Mouse (Mus musculus): ENCODE data around the gene Sgms2. TPM values are rescaled to one million over a fixed set of nuclear protein-coding genes. Genes with fewer than 3 reads are reported as not detected.

The Sgms2 gene
- total and polyA plus RNA-seq, 3 experiments = not detected

GRCm38 (mm10) chr3:131483650-131484049 is 7.6 kb downstream of the Sgms2 start:
- H3K4me1 ChIP-seq (ENCODE audit: control insufficient read depth in 1 of 2, insufficient read depth in 2 of 2, low read length in 2 of 2) = no peaks in the 10 kb centered on the region
- DNase-seq (ENCODE audit: low read depth, low spot score) = no peak
- H3K27ac ChIP-seq (ENCODE audit: control insufficient read depth, low read depth, low read length) = no peak overlapping the region
- TF ChIP-seq MAFK (IDR thresholded peaks at IDR 0.05; ENCODE audit: borderline replicate concordance, low read depth, low read length) (no peak), POLR2A (IDR thresholded peaks at IDR 0.05; ENCODE audit: control insufficient read depth in 1 of 2, insufficient read depth in 1 of 2, low read depth in 1 of 2, low read length in 2 of 2, poor library complexity in 1 of 2) (no peak), ELF1 (IDR thresholded peaks at IDR 0.05; ENCODE audit: low read depth, low read length) (no peak), POLR2AphosphoS5 (IDR thresholded peaks at IDR 0.05; ENCODE audit: borderline replicate concordance, low read depth, low read length) (no peak), GABPA (IDR thresholded peaks at IDR 0.05; ENCODE audit: low read depth, low read length) (no peak), SIN3A (IDR thresholded peaks at IDR 0.05; ENCODE audit: low read length) (no peak), MAX (IDR thresholded peaks at IDR 0.05; ENCODE audit: low read length) (no peak), EP300 (IDR thresholded peaks at IDR 0.05; ENCODE audit: low read depth in 1 of 2, low read length in 2 of 2) (no peak), TBP (IDR thresholded peaks at IDR 0.05; ENCODE audit: low read depth, low read length) (no peak), MYB (IDR thresholded peaks at IDR 0.05; ENCODE audit: low read depth, low read length) (no peak), HCFC1 (IDR thresholded peaks at IDR 0.05; ENCODE audit: low read depth, low read length) (no peak), USF2 (IDR thresholded peaks at IDR 0.05; ENCODE audit: borderline replicate concordance in 1 of 2, insufficient read depth in 1 of 2, low read depth in 1 of 2, low read length in 2 of 2) (no peak), MXI1 (IDR thresholded peaks at IDR 0.05; ENCODE audit: low read depth, low read length) (no peak), ZMIZ1 (IDR thresholded peaks at IDR 0.05; ENCODE audit: low read depth, low read length) (no peak)
- H3K36me3 ChIP-seq (ENCODE audit: control insufficient read depth in 1 of 2, insufficient read depth in 2 of 2, low read length in 2 of 2) = no peaks in the 10 kb centered on the region
- H3K27me3 ChIP-seq (ENCODE audit: control insufficient read depth in 1 of 2, insufficient read depth in 2 of 2, low read length in 2 of 2) = no peaks in the 10 kb centered on the region
- no peaks in the 10 kb centered on the region for H3K79me2 ChIP-seq (ENCODE audit: control insufficient read depth, insufficient read depth, low read length, poor library complexity)
- no peak overlapping the region for H3K4me3 ChIP-seq (ENCODE audit: control insufficient read depth in 1 of 2, insufficient read depth in 1 of 2, low read depth in 2 of 2, low read length in 2 of 2)
- no peak overlapping the region for H3K9ac ChIP-seq (ENCODE audit: control insufficient read depth, low read depth, low read length, poor library complexity, severe bottlenecking)
- no peaks in the 10 kb centered on the region for H3K9me3 ChIP-seq (replicated peaks; ENCODE audit: insufficient read depth, low read length)

- no peak for DNase-seq (ENCODE audit: low read depth, low spot score)
- Histone ChIP-seq H3K27me3 (ENCODE audit: control insufficient read depth in 1 of 2, insufficient read depth in 2 of 2, low read length in 2 of 2) (no peaks in the 10 kb centered on the region), H3K36me3 (ENCODE audit: control insufficient read depth in 1 of 2, insufficient read depth in 2 of 2, low read length in 2 of 2) (no peaks in the 10 kb centered on the region), H3K9me3 (replicated peaks; ENCODE audit: insufficient read depth, low read length) (no peaks in the 10 kb centered on the region), H3K4me1 (ENCODE audit: control insufficient read depth in 1 of 2, insufficient read depth in 2 of 2, low read length in 2 of 2) (no peaks in the 10 kb centered on the region), H3K9ac (ENCODE audit: control insufficient read depth, low read depth, low read length, poor library complexity, severe bottlenecking) (no peak overlapping the region), H3K27ac (ENCODE audit: control insufficient read depth, low read depth, low read length) (no peak overlapping the region), H3K79me2 (ENCODE audit: control insufficient read depth, insufficient read depth, low read length, poor library complexity) (no peaks in the 10 kb centered on the region), H3K4me3 (ENCODE audit: control insufficient read depth in 1 of 2, insufficient read depth in 1 of 2, low read depth in 2 of 2, low read length in 2 of 2) (no peak overlapping the region)
- TF ChIP-seq SIN3A (IDR thresholded peaks at IDR 0.05; ENCODE audit: low read length) = no peak
- TF ChIP-seq NRF1 (IDR thresholded peaks at IDR 0.05; ENCODE audit: insufficient read depth, low read depth, low read length, poor library complexity, severe bottlenecking) = no peak
- TF ChIP-seq MEF2A (IDR thresholded peaks at IDR 0.05; ENCODE audit: extremely low read depth, insufficient replicate concordance, low read depth, low read length, poor library complexity, severe bottlenecking) = no peak
- TF ChIP-seq POLR2A (IDR thresholded peaks at IDR 0.05; ENCODE audit: control insufficient read depth in 1 of 2, insufficient read depth in 1 of 2, low read depth in 1 of 2, low read length in 2 of 2, poor library complexity in 1 of 2) = no peak
- TF ChIP-seq TAL1 (IDR thresholded peaks at IDR 0.05; ENCODE audit: low read length) = no peak
- TF ChIP-seq UBTF (IDR thresholded peaks at IDR 0.05; ENCODE audit: borderline replicate concordance, insufficient read depth, low read depth, low read length) = no peak
- TF ChIP-seq MYC (IDR thresholded peaks at IDR 0.05; ENCODE audit: low read depth, low read length) = no peak
- TF ChIP-seq GABPA (IDR thresholded peaks at IDR 0.05; ENCODE audit: low read depth, low read length) = no peak
- no peak for TF ChIP-seq MAFK (IDR thresholded peaks at IDR 0.05; ENCODE audit: borderline replicate concordance, low read depth, low read length)
- TF ChIP-seq ELF1 (IDR thresholded peaks at IDR 0.05; ENCODE audit: low read depth, low read length) = no peak
- TF ChIP-seq ZNF384 (IDR thresholded peaks at IDR 0.05; ENCODE audit: low read depth, low read length) = no peak
- no peak for TF ChIP-seq ETS1 (IDR thresholded peaks at IDR 0.05; ENCODE audit: low read depth, low read length)
- TF ChIP-seq GATA1 (IDR thresholded peaks at IDR 0.05; ENCODE audit: low read depth, low read length) = no peak
- TF ChIP-seq CHD2 (IDR thresholded peaks at IDR 0.05; ENCODE audit: low read length) = no peak
- TF ChIP-seq ZKSCAN1 (IDR thresholded peaks at IDR 0.05; ENCODE audit: low read depth, low read length) = no peak
- TF ChIP-seq BHLHE40 (IDR thresholded peaks at IDR 0.05; ENCODE audit: borderline replicate concordance, low read depth, low read length) = no peak
- TF ChIP-seq E2F4 (IDR thresholded peaks at IDR 0.05; ENCODE audit: borderline replicate concordance, low read depth, low read length) = no peak
Measured at GRCm38 (mm10) chr3:131481976-131482712, 9.1 kb downstream of the Sgms2 start.
